In genomic region chr5:90684994-90685393, GRCm38 (mm10) we compare ENCODE assay signal across 19 mouse cellular contexts. TPM values are rescaled to one million over a fixed set of nuclear protein-coding genes. Genes with fewer than 3 reads are reported as not detected.
"Had no signal": no experiment of that assay in that cellular context is flagged by ENCODE, and none has a peak within 500 bp of the region (broad histone marks: within the 10 kb centered on the region; RNA-seq: fewer than 3 reads in every experiment).

No protein-coding gene starts in this region.

- H3K4me1 ChIP-seq: midbrain, embryonic 10.5 days; midbrain, embryonic 12.5 days; neural tube, embryonic 13.5 days; neural tube, embryonic 15.5 days had no signal

- H3K9me3 ChIP-seq: midbrain, embryonic 10.5 days; midbrain, embryonic 12.5 days; neural tube, embryonic 13.5 days; neural tube, embryonic 15.5 days had no signal

- DNase-seq: lung, embryonic 14.5 days; lung, postnatal 10 days; lung, postnatal 4 days; midbrain, embryonic 14.5 days; right cerebral cortex, adult 18-20 months; right cerebral cortex, postnatal 25 days; right cerebral cortex, postnatal 4 days; spleen, adult 18-20 months; thymus, adult 18-20 months; thymus, postnatal 14 days; thymus, postnatal 36 days had no signal

- H3K4me3 ChIP-seq: midbrain, embryonic 10.5 days; midbrain, embryonic 12.5 days; myocyte; neural tube, embryonic 13.5 days; neural tube, embryonic 15.5 days had no signal

- H3K27ac ChIP-seq: midbrain, embryonic 10.5 days; midbrain, embryonic 12.5 days; neural tube, embryonic 13.5 days; neural tube, embryonic 15.5 days had no signal

- ATAC-seq: midbrain, embryonic 16.5 days had no signal

- H3K4me2 ChIP-seq: lung, embryonic 14.5 days; midbrain, embryonic 12.5 days; neural tube, embryonic 13.5 days; neural tube, embryonic 15.5 days had no signal

- H3K36me3 ChIP-seq: midbrain, embryonic 10.5 days; midbrain, embryonic 12.5 days; neural tube, embryonic 13.5 days; neural tube, embryonic 15.5 days had no signal

- H3K27me3 ChIP-seq: midbrain, embryonic 12.5 days; neural tube, embryonic 13.5 days; neural tube, embryonic 15.5 days had no signal

- H3K9ac ChIP-seq: lung, embryonic 14.5 days; midbrain, embryonic 12.5 days; neural tube, embryonic 13.5 days; neural tube, embryonic 15.5 days had no signal

RNA-seq across cellular contexts. Expression of gene Rassf6, which starts 44.5 kb away (rescaled TPM):
- total RNA-seq: megakaryocyte, adult 5-6 weeks; megakaryocyte-erythroid progenitor cell, adult 5-6 weeks had no signal
- polyA plus RNA-seq: midbrain, embryonic 10.5 days; myocyte had no signal
